Mouse (Mus musculus) ovary, postnatal 36 days (tissue): Measurements from ENCODE around the gene Trim15.
"Not testable (repeated sequence)": the region's sequence is repeated elsewhere in the genome, so short reads cannot be mapped to it uniquely, and the experiment has no call there.

Experiments
- DNase-seq: peaks from one replicate; pipeline ENCODE4 v3.0.0; 2022; ENCODE audit warnings: low spot score, mixed read lengths

The Trim15 gene

GRCm38 (mm10) chr17:36866719-36867527 is at the start of gene Trim15:
Gene Trim15 (minus strand): TSS chr17:36867210.
- no peak for DNase-seq

- peak; percentile 44 for DNase-seq
These were observed 48.1 kb upstream of the Trim15 start for GRCm38 (mm10) chr17:36915076-36915475.

GRCm38 (mm10) chr17:36914108-36914507 is 47.1 kb upstream of the Trim15 start:
- peak; percentile 52 for DNase-seq

- no peak for DNase-seq
These were observed 45.0 kb upstream of the Trim15 start for GRCm38 (mm10) chr17:36912031-36912430.

- no peak for DNase-seq
These were observed 42.8 kb upstream of the Trim15 start for GRCm38 (mm10) chr17:36909802-36910201.

- DNase-seq: no peak
These were observed 41.2 kb upstream of the Trim15 start for GRCm38 (mm10) chr17:36908235-36908634.

GRCm38 (mm10) chr17:36903651-36904050 is 36.6 kb upstream of the Trim15 start:
- no peak for DNase-seq

- no peak for DNase-seq
These were observed 33.7 kb upstream of the Trim15 start for GRCm38 (mm10) chr17:36900691-36901090.

- DNase-seq: no peak
These were observed 33.0 kb upstream of the Trim15 start for GRCm38 (mm10) chr17:36900001-36900400.

GRCm38 (mm10) chr17:36899376-36899775 is 32.4 kb upstream of the Trim15 start:
- no peak for DNase-seq

- no peak for DNase-seq
These were observed 30.7 kb upstream of the Trim15 start, which contains the start of gene Trim31 for GRCm38 (mm10) chr17:36897552-36898205. Gene Trim31 (plus strand): TSS chr17:36898118.

GRCm38 (mm10) chr17:36897065-36897464 is 30.1 kb upstream of the Trim15 start:
- no peak for DNase-seq

GRCm38 (mm10) chr17:36896583-36896982 is 29.6 kb upstream of the Trim15 start:
- DNase-seq: no peak

GRCm38 (mm10) chr17:36893387-36893786 is 26.4 kb upstream of the Trim15 start:
- no peak for DNase-seq

- peak; percentile 5 for DNase-seq
These were observed 25.4 kb upstream of the Trim15 start for GRCm38 (mm10) chr17:36892362-36892761.

GRCm38 (mm10) chr17:36891496-36891895 is 24.5 kb upstream of the Trim15 start:
- not testable (repeated sequence) for DNase-seq

- no peak for DNase-seq
These were observed 23.3 kb upstream of the Trim15 start, which contains the start of gene Trim40 for GRCm38 (mm10) chr17:36890073-36890903. Gene Trim40 (minus strand): TSS chr17:36890123.

GRCm38 (mm10) chr17:36885132-36885790 is 18.3 kb upstream of the Trim15 start:
- no peak for DNase-seq

- DNase-seq: no peak
These were observed 16.3 kb upstream of the Trim15 start for GRCm38 (mm10) chr17:36883350-36883749.

GRCm38 (mm10) chr17:36874636-36875035 is 7.6 kb upstream of the Trim15 start:
- DNase-seq: no peak

GRCm38 (mm10) chr17:36869955-36870810 is 3.2 kb upstream of the Trim15 start:
- peak; percentile 21 for DNase-seq
